Mouse (Mus musculus): ENCODE results near the gene Aifm2. TPM values are rescaled to one million over a fixed set of nuclear protein-coding genes. Genes with fewer than 3 reads are reported as not detected.

Aifm2 gene
- polyA plus RNA-seq, 1 experiment from 2014 or later: 12.8 TPM

GRCm38 (mm10) chr10:61693563-61693962 is 21.5 kb upstream of the Aifm2 start:
- Histone ChIP-seq H3K9ac (replicated peaks; ENCODE audit: low read depth, low read length) (no peak overlapping the region), H3K9me3 (ENCODE audit: control insufficient read depth, low read length) (no peaks in the 10 kb centered on the region), H3K4me2 (ENCODE audit: low read depth, low read length) (no peak overlapping the region), H3K36me3 (ENCODE audit: control insufficient read depth, insufficient read depth, low read length) (peaks cover 31% of the 10 kb centered on the region), H3K27ac (ENCODE audit: low read depth, low read length) (no peak overlapping the region), H3K27me3 (ENCODE audit: control insufficient read depth, insufficient read depth, low read length) (no peaks in the 10 kb centered on the region), H3K4me1 (ENCODE audit: control insufficient read depth, insufficient read depth, low read length) (peaks cover 13% of the 10 kb centered on the region), H3K4me3 (ENCODE audit: low read depth, low read length) (no peak overlapping the region)
- 73% methylated on average over 4 of the region's 4 CpGs for WGBS
- no peak for ATAC-seq (ENCODE audit: low read depth)

- Histone ChIP-seq H3K4me3 (ENCODE audit: low read depth, low read length) (peak within 1 kb of the TSS; percentile 76), H3K9me3 (ENCODE audit: control insufficient read depth, low read length) (no peaks in the 10 kb centered on the region), H3K36me3 (ENCODE audit: control insufficient read depth, insufficient read depth, low read length) (peaks cover 25% of the 10 kb centered on the region), H3K9ac (replicated peaks; ENCODE audit: low read depth, low read length) (peak within 1 kb of the TSS; percentile 65), H3K27me3 (ENCODE audit: control insufficient read depth, insufficient read depth, low read length) (no peaks in the 10 kb centered on the region), H3K4me1 (ENCODE audit: control insufficient read depth, insufficient read depth, low read length) (peaks cover 13% of the 10 kb centered on the region), H3K27ac (ENCODE audit: low read depth, low read length) (peak within 1 kb of the TSS; percentile 76), H3K4me2 (ENCODE audit: low read depth, low read length) (peak within 1 kb of the TSS; percentile 100)
- peak; percentile 97 for ATAC-seq (ENCODE audit: low read depth)
- under 1% methylated on average over 42 of the region's 42 CpGs for WGBS
These were observed 20.0 kb upstream of the Aifm2 start, which contains the start of gene Tysnd1 for GRCm38 (mm10) chr10:61694870-61695670. Tysnd1 (plus strand) TSS chr10:61695514.

- H3K9me3 ChIP-seq (ENCODE audit: control insufficient read depth, low read length): no peaks in the 10 kb centered on the region
- WGBS: under 1% methylated on average over 75 of the region's 111 CpGs
- ATAC-seq (ENCODE audit: low read depth): peak; percentile 3; the same call in 1 of the 2 replicates
These were observed 19.1 kb upstream of the Aifm2 start for GRCm38 (mm10) chr10:61695703-61696559.

GRCm38 (mm10) chr10:61696560-61696823 is 18.6 kb upstream of the Aifm2 start:
- ATAC-seq (ENCODE audit: low read depth): no peak
- H3K9me3 ChIP-seq (ENCODE audit: control insufficient read depth, low read length): no peaks in the 10 kb centered on the region
- H3K4me1 ChIP-seq (ENCODE audit: control insufficient read depth, insufficient read depth, low read length): peaks cover 13% of the 10 kb centered on the region
- peaks cover 18% of the 10 kb centered on the region for H3K36me3 ChIP-seq (ENCODE audit: control insufficient read depth, insufficient read depth, low read length)
- H3K27me3 ChIP-seq (ENCODE audit: control insufficient read depth, insufficient read depth, low read length): no peaks in the 10 kb centered on the region
- H3K4me2 ChIP-seq (ENCODE audit: low read depth, low read length): peak overlapping the region; percentile 100
- H3K4me3 ChIP-seq (ENCODE audit: low read depth, low read length): peak overlapping the region; percentile 76
- 14% methylated on average over 19 of the region's 19 CpGs for WGBS
- H3K9ac ChIP-seq (replicated peaks; ENCODE audit: low read depth, low read length): peak overlapping the region; percentile 65
- no peak overlapping the region for H3K27ac ChIP-seq (ENCODE audit: low read depth, low read length)

More at GRCm38 (mm10) chr10:61695703-61696559, 19.1 kb upstream of the Aifm2 start:
- H3K9ac ChIP-seq (replicated peaks; ENCODE audit: low read depth, low read length): peak overlapping the region; percentile 65
- H3K27ac ChIP-seq (ENCODE audit: low read depth, low read length): peak overlapping the region; percentile 76
- H3K27me3 ChIP-seq (ENCODE audit: control insufficient read depth, insufficient read depth, low read length): no peaks in the 10 kb centered on the region
- H3K4me2 ChIP-seq (ENCODE audit: low read depth, low read length): peak overlapping the region; percentile 100
- peak overlapping the region; percentile 76 for H3K4me3 ChIP-seq (ENCODE audit: low read depth, low read length)
- peaks cover 13% of the 10 kb centered on the region for H3K4me1 ChIP-seq (ENCODE audit: control insufficient read depth, insufficient read depth, low read length)
- H3K36me3 ChIP-seq (ENCODE audit: control insufficient read depth, insufficient read depth, low read length): peaks cover 22% of the 10 kb centered on the region

- peak overlapping the region; percentile 76 for H3K4me3 ChIP-seq (ENCODE audit: low read depth, low read length)
- 89% methylated on average over 2 of the region's 2 CpGs for WGBS
- peak overlapping the region; percentile 100 for H3K4me2 ChIP-seq (ENCODE audit: low read depth, low read length)
- no peaks in the 10 kb centered on the region for H3K27me3 ChIP-seq (ENCODE audit: control insufficient read depth, insufficient read depth, low read length)
- H3K36me3 ChIP-seq (ENCODE audit: control insufficient read depth, insufficient read depth, low read length): peaks cover 16% of the 10 kb centered on the region
- no peak overlapping the region for H3K9ac ChIP-seq (replicated peaks; ENCODE audit: low read depth, low read length)
- H3K4me1 ChIP-seq (ENCODE audit: control insufficient read depth, insufficient read depth, low read length): peaks cover 13% of the 10 kb centered on the region
- H3K9me3 ChIP-seq (ENCODE audit: control insufficient read depth, low read length): no peaks in the 10 kb centered on the region
- no peak overlapping the region for H3K27ac ChIP-seq (ENCODE audit: low read depth, low read length)
- no peak for ATAC-seq (ENCODE audit: low read depth)
These were observed 18.0 kb upstream of the Aifm2 start for GRCm38 (mm10) chr10:61697028-61697427.

GRCm38 (mm10) chr10:61704663-61705062 is 10.4 kb upstream of the Aifm2 start:
- no peak for ATAC-seq (ENCODE audit: low read depth)
- no peaks in the 10 kb centered on the region for H3K4me1 ChIP-seq (ENCODE audit: control insufficient read depth, insufficient read depth, low read length)
- 86% methylated on average over 4 of the region's 4 CpGs for whole genome bisulfite sequencing
- no peak overlapping the region for H3K4me3 ChIP-seq (ENCODE audit: low read depth, low read length)
- H3K27ac ChIP-seq (ENCODE audit: low read depth, low read length): no peak overlapping the region
- no peak overlapping the region for H3K4me2 ChIP-seq (ENCODE audit: low read depth, low read length)
- H3K9me3 ChIP-seq (ENCODE audit: control insufficient read depth, low read length): no peaks in the 10 kb centered on the region
- H3K36me3 ChIP-seq (ENCODE audit: control insufficient read depth, insufficient read depth, low read length): peaks cover 13% of the 10 kb centered on the region; the same call in 1 of the 2 replicates
- no peak overlapping the region for H3K9ac ChIP-seq (replicated peaks; ENCODE audit: low read depth, low read length)
- no peaks in the 10 kb centered on the region for H3K27me3 ChIP-seq (ENCODE audit: control insufficient read depth, insufficient read depth, low read length)

GRCm38 (mm10) chr10:61706412-61707375 is 8.4 kb upstream of the Aifm2 start:
- no peak for ATAC-seq (ENCODE audit: low read depth)
- Histone ChIP-seq H3K4me1 (ENCODE audit: control insufficient read depth, insufficient read depth, low read length) (no peaks in the 10 kb centered on the region), H3K9ac (replicated peaks; ENCODE audit: low read depth, low read length) (no peak overlapping the region), H3K4me3 (ENCODE audit: low read depth, low read length) (no peak overlapping the region), H3K27ac (ENCODE audit: low read depth, low read length) (no peak overlapping the region), H3K27me3 (ENCODE audit: control insufficient read depth, insufficient read depth, low read length) (no peaks in the 10 kb centered on the region), H3K36me3 (ENCODE audit: control insufficient read depth, insufficient read depth, low read length) (peaks cover 13% of the 10 kb centered on the region; the same call in 1 of the 2 replicates), H3K9me3 (ENCODE audit: control insufficient read depth, low read length) (no peaks in the 10 kb centered on the region), H3K4me2 (ENCODE audit: low read depth, low read length) (no peak overlapping the region)
- WGBS: 74% methylated on average over 6 of the region's 6 CpGs

GRCm38 (mm10) chr10:61713601-61714000 is 1.5 kb upstream of the Aifm2 start:
- Histone ChIP-seq H3K27me3 (ENCODE audit: control insufficient read depth, insufficient read depth, low read length) (no peaks in the 10 kb centered on the region), H3K4me3 (ENCODE audit: low read depth, low read length) (no peak overlapping the region), H3K36me3 (ENCODE audit: control insufficient read depth, insufficient read depth, low read length) (no peaks in the 10 kb centered on the region), H3K4me1 (ENCODE audit: control insufficient read depth, insufficient read depth, low read length) (0 out of 2 replicates have a peak, but pooled peaks cover 3% of the 10 kb centered on the region), H3K27ac (ENCODE audit: low read depth, low read length) (no peak overlapping the region), H3K9me3 (ENCODE audit: control insufficient read depth, low read length) (no peaks in the 10 kb centered on the region), H3K9ac (replicated peaks; ENCODE audit: low read depth, low read length) (no peak overlapping the region), H3K4me2 (ENCODE audit: low read depth, low read length) (no peak overlapping the region)
- 59% methylated on average over 3 of the region's 3 CpGs for WGBS
- ATAC-seq (ENCODE audit: low read depth): no peak
